Mouse (Mus musculus): ENCODE results near the gene Mrpl53.

The Mrpl53 gene

DNA sequence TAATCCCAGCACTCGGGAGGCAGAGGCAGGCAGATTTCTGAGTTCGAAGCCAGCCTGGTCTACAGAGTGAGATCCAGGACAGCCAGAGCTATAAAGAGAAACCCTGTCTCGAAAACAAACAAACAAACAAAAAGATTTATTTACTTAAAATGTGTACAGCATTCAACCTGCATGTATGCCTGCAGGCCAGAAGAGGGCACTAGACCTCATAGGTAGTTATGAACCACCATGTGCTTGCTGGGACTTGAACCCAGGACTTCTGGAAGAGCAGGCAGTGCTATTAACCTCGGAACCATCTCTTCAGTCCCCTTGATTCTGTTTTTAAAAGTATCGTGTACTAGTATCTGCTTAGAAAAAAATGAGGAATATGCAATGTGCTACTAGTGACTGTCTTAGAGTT is 18.6 kb downstream of the Mrpl53 start:
- TF ChIP-seq GATA4 (IDR thresholded peaks at IDR 0.05; ENCODE audit: insufficient replicate concordance, low read length), result no peak

DNA sequence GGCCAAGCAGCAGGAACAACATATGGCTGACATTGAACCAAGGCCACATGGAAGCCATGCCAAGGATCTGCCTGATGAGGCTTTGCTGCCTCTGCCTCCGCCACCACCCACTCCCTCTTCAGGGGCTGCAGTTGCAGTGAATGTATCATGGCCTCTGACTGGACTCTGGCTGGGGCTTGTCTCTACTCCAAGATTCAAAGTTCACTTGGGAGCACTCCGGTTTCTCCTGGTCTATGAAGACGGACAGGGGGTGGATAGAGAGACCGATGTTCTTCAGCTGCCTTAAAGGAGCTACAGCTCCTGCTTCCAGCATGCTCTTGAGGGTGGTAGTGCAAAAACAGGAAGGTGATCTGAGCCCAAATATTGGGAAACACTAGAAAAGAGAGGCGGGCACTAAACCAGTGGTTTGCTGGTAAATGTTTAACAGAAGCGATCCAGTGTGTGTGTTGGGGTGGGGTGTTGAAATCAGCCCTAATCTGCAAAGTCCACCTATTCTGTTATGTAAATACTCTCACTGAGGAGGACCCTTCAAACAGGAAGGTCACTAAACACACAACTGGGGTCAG is 22.7 kb downstream of the Mrpl53 start:
- peak; percentile 41; the same call in 1 of the 2 replicates for TF ChIP-seq GATA4 (IDR thresholded peaks at IDR 0.05; ENCODE audit: insufficient replicate concordance, low read length)

DNA sequence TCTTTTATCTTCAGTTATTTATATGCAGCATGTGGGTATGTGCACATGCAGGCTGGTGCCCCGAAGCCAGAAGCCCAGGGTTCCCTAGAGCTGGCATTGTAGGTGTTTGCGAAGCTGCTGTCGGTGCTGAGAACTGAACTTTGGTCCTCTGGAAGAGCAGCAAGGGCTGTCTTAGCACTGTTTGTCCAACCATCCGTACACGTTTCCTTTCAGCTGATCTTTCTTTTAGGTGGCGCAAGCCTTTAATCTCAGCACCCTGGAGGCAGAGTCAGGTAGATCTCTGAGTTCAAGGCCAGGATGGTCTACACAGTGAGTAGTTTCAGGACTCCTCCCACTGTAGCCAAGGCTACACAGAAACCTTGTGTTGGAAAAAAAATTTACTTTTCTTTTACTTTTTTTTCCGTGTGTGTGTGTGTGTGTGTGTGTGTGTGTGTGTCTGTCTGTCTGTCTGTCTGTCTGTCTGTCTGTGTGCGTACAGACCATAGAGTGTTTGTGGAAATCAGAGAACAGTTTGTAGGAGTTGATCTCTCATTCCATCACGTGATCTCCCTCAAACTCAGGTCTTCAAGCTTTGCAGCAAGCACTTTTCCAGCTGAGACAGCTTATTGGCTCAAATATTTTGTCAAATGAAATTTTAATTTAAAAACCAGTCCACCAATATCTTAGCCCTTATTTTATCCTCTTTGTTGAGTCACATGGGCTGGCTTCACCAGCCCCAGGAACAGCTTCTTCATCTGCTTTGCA is 23.5 kb downstream of the Mrpl53 start:
- no peak for TF ChIP-seq GATA4 (IDR thresholded peaks at IDR 0.05; ENCODE audit: insufficient replicate concordance, low read length)

DNA sequence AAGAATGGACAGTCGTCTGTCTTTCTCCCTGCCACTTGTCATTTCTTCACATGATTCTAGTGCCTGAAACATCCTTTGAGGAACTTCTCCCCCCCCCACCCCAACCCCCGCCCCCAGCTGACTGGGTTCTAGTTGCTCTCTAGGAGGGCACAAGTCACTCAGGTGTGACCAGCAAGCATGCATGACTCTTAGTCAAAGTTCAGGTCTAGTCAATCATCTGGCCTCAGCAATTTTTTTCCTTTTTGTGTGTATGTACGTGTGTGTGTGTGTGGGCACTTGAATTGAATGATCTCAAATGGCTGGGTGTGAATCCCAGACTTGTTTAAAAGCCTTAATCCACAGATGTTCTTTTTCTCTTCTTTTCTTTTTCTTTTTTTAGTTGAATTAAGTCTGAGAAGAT is 25.4 kb downstream of the Mrpl53 start:
- no peak for TF ChIP-seq GATA4 (IDR thresholded peaks at IDR 0.05; ENCODE audit: insufficient replicate concordance, low read length)

DNA sequence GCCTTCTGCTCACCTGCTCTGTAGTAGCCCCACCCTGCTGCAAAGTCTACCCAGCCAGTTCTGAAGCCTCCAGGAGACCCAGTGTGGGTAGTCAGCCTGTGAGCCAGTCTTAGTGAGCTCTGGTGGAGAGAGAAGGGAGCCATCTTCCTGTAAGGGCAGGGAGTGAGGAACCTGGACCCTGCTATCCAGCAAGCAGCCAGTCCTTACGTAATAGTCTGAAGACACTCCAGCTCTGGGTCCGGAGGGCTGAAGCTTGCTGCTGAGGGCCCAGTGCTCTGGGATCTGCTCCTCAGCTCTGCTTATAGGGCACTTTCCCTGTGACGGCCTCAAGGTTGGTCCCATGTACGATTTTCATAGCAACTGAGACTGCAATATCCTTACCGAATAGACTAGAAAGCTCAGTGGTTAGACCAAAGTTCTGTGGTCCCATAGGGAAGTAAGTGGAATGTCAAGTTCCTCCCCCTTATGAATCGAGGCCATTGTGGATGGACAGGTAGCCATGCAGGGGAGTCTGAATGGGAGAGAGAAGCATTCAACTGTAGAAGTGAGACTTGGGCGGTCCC is 26.2 kb downstream of the Mrpl53 start, which contains the start of gene Rtkn:
Gene Rtkn (plus strand): TSS at position 513 of the 563 bp plus-strand sequence.
- no peak for TF ChIP-seq GATA4 (IDR thresholded peaks at IDR 0.05; ENCODE audit: insufficient replicate concordance, low read length)

DNA sequence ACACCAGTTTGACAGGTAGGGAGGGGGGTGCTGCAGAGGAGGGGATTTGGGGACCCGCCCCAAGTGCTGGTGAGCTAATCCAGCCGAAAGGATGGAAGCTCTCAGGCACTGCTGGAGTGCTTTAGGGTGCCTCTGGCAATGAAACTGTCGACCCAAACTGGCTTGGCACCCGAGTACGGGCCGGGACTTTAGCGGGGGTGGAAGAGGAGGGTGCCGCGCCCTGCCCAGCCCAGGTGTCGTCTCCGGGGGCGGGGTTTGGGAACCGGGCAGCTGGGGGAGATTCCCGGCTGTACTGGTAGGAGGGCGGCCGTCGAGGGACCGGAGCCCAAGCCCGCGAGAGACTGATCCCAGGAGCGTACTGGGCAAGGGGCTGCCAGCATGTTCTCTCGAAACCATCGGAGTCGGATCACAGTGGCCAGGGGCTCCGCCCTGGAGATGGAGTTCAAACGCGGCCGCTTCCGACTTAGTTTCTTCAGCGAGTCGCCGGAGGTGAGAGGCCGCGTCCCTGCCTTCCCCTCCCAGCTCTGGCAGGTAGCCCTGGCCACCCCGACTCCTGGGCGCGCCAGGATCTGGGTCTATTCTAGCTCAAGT is 26.8 kb downstream of the Mrpl53 start:
- TF ChIP-seq GATA4 (IDR thresholded peaks at IDR 0.05; ENCODE audit: insufficient replicate concordance, low read length), result no peak

DNA sequence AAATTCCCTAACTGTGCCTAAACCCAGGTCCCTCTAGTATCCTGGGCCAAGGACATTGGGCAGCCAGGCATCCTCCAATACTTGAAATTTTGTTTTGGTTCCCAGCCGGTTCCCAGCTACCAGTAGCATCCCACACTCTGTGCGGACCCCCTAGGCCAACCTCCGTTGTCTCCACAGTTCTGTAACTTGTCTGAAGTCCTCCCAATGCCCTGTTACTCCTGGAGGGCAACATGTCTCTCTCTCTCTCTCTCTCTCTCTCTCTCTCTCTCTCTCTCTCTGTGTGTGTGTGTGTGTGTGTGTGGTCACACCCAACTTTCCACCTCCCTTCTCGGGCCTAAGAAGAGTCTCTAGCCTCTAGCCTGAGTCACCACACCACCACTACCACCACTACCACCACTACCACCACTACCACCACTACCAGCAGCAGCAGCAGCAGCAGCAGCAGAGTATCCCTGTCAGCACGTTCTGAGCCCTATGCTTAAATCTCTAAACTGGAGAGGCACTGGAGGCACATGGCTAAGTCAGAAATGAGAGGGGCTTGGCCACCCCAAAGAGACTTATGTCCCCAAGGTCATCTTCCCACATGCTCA is 27.5 kb downstream of the Mrpl53 start:
- no peak for TF ChIP-seq GATA4 (IDR thresholded peaks at IDR 0.05; ENCODE audit: insufficient replicate concordance, low read length)

DNA sequence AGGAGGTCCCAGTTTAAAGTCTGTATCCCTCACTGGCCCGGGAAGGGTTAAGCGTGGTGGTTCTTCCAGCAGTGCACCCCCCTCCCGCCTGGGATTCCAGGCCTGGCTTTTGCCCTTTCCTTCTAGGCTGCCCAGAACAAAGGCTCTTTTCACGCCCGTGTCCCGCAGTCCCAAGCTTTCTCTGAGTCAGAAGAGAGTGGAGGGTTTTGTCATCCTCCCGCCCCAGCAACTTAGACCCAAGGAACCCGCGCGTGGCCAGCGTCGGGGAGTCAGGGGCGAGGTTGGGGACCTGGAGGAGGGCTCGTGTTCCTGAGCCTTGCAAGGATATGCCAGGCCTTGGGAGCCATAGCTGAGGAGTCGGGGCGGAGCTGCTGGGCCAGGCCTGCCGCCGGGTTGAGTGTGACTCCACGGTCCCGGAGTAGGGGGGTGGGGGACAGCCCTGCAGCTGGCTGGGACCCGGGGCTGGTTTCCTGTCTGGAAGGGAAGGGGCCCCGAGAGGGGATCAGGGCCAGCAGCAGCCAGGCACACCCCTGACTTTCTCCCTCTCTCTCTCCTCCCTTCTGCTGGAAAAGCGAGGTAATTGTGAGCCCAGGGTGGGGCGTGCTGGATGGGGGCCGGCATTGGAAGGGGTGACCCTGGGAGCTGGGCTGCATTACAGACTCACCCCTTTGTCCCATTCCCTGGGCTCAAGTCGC is 28.2 kb downstream of the Mrpl53 start:
- TF ChIP-seq GATA4 (IDR thresholded peaks at IDR 0.05; ENCODE audit: insufficient replicate concordance, low read length), result no peak

DNA sequence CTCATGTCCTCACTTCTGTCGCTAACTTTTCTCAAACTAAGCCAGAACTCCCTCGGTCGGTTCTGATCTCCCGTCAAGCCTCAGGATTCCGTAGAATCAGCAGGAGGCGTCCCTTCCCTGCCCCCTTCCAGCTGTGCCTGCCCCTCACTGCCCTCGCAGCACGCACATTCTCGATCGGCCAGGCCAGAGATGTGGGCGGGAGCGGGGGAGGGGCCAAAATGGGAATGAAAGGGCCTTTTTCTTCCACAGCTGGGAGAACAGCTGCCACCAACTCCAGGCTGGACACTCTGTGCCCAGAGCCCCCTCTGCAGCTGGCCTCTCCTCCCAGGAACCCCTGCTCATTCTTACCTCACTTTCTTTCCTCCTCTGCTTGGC is 28.7 kb downstream of the Mrpl53 start:
- TF ChIP-seq GATA4 (IDR thresholded peaks at IDR 0.05; ENCODE audit: insufficient replicate concordance, low read length), result peak; percentile 36; the same call in 1 of the 2 replicates

DNA sequence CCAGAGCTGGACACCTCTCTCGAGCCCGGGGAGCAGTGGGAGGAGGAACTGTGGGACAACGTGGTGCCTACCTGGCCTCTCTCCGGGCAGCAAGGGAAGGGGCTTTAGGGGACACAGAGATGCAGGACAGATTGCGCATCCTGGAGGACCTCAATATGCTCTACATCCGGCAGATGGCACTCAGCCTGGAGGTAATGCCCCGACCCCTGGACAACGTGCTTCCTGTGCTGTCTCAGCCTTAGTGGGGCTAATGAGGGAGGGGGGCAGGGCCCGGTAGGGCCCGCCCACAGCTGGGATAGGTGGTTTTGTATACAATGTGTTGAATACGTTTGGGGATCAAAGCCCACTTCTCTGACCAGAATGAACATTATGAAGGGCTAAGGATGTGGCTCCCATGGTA is 29.2 kb downstream of the Mrpl53 start:
- TF ChIP-seq GATA4 (IDR thresholded peaks at IDR 0.05; ENCODE audit: insufficient replicate concordance, low read length), result no peak

DNA sequence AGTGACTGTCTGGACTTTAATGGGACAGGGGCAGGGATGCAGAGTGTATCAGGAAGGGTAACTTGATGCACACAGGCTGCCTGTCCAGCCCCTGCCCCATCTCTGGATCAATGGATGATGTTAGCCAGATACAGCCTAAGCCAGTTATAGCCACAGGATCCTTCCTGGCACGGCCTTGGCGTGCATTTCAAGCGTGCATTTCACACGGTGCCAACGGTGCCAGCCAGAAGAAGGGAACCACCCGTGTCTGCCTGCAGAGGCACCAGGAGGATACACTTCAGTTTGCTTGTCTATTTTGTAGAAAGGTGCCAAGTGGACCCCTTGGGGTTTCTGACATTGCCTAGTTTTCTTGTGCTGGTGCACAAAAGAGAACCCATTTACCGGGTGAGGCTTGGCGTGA is 31.2 kb downstream of the Mrpl53 start:
- TF ChIP-seq GATA4 (IDR thresholded peaks at IDR 0.05; ENCODE audit: insufficient replicate concordance, low read length), result no peak

DNA sequence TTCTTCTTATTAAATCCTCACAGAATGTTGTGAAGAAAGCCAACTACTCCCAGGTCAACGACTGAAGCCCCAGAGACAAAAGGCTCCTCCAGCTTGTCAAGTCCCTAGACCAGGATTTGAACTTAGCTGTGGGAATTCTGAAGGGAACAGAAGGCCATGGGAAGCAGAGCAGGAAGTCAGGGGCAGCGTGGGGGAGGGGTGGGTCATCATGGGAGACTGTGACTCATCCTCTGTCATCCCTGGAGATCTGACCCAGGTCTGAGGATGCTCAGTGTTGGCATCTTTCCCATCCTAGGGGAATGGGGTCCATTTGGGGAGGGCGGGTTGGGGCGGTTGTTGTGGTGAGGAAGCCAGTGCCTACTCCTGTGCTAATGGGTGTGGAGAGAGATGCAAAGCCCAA is 32.8 kb downstream of the Mrpl53 start:
- TF ChIP-seq GATA4 (IDR thresholded peaks at IDR 0.05; ENCODE audit: insufficient replicate concordance, low read length), result no peak

DNA sequence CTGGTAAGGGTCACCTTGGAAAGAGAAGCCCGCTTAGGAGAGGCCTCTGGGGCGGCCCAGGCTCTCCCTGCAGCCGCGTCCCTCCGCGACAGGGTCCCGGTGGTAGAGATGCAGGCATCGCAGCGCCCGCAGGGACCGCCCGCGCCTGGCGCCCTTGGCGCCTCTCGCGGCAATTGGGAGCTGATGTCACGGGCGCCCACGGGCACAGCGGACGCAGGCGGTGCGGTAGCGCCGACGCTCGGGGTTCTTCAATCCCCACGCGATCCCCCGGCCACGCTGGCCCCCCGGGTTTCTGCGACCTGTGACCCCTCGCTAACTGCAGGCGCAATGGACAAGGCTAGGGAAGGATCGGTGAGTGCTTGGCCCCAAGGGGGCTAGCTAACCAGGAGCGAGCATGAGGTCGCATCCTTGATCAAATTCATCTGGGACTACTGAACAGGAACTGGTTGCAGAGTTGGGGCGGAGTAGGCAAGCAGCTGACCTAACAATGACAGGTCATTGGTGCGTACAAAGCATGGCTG is 33.4 kb downstream of the Mrpl53 start:
- no peak for TF ChIP-seq GATA4 (IDR thresholded peaks at IDR 0.05; ENCODE audit: insufficient replicate concordance, low read length)

DNA sequence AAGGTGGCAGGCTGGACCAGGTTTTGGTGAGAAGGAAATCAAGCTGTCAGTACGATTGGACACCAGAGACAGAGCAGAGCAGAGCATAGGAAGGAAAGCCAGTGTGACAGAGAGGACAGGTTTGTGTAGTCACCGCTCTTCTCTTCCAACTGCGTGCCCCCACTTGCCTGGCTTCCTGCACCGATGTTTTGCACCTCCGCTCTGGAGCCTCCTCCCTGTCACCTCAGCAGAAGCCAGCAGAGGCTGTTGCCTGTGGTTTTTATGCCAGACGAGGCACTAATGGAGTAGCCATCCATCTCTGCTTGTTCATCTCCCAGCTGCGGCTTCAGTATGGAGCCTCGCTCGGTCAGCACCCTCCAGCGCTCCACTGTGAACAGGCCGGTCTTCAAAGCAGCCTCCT is 34.0 kb downstream of the Mrpl53 start:
- no peak for TF ChIP-seq GATA4 (IDR thresholded peaks at IDR 0.05; ENCODE audit: insufficient replicate concordance, low read length)

DNA sequence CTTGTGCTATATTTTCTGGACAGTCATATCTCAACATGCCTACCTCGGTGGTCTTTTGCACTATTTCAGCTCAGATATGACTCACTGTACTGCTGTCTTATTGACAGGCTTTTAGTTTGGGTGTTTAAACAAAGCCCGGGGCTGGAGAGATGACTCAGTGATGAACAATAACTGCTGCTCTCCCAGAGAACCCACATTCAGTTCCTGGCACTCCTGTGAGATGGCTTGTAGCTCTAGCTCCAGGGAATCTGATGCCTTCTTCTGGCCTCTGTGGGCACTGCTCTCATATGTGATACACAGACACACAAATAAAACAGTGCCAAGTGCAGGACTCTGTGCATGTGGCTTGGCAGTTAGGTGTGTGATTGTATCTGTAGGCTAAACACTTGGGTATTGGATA is 36.4 kb downstream of the Mrpl53 start:
- no peak for TF ChIP-seq GATA4 (IDR thresholded peaks at IDR 0.05; ENCODE audit: insufficient replicate concordance, low read length)

All from liver, adult (tissue).